Mouse (Mus musculus): ENCODE results near the gene Trp53bp2. TPM values are rescaled to one million over a fixed set of nuclear protein-coding genes. Genes with fewer than 3 reads are reported as not detected.

The Trp53bp2 gene
- polyA plus RNA-seq, 1 experiment from 2014 or later, result 28.0 TPM

GRCm38 (mm10) chr1:182481646-182482295 is 72.8 kb downstream of the Trp53bp2 start:
- DNase-seq (ENCODE audit: low spot score) (no peak), ATAC-seq (ENCODE audit: low FRiP score) (no peak)
- no peak overlapping the region for H3K27ac ChIP-seq (ENCODE audit: low read depth, low read length)
- no peak overlapping the region for H3K4me3 ChIP-seq (ENCODE audit: low read depth, low read length)
- peaks cover 6% of the 10 kb centered on the region; the same call in 1 of the 2 replicates for H3K36me3 ChIP-seq (ENCODE audit: control insufficient read depth, insufficient read depth, low read length)
- WGBS, result 87% methylated on average over 10 of the region's 10 CpGs
- H3K9me3 ChIP-seq (ENCODE audit: control insufficient read depth, low read length), result no peaks in the 10 kb centered on the region
- no peak overlapping the region for H3K9ac ChIP-seq (ENCODE audit: low read depth, low read length)
- H3K4me1 ChIP-seq (replicated peaks; ENCODE audit: control insufficient read depth, insufficient read depth, low read length), result no peaks in the 10 kb centered on the region
- no peak overlapping the region for H3K4me2 ChIP-seq (replicated peaks; ENCODE audit: low read depth, low read length)
- no peaks in the 10 kb centered on the region for H3K27me3 ChIP-seq (ENCODE audit: control insufficient read depth, insufficient read depth, low read length)

- no peak overlapping the region for H3K4me3 ChIP-seq (ENCODE audit: low read depth, low read length)
- H3K9me3 ChIP-seq (ENCODE audit: control insufficient read depth, low read length), result no peaks in the 10 kb centered on the region
- peaks cover 6% of the 10 kb centered on the region; the same call in 1 of the 2 replicates for H3K36me3 ChIP-seq (ENCODE audit: control insufficient read depth, insufficient read depth, low read length)
- ATAC-seq (ENCODE audit: low FRiP score) (no peak), DNase-seq (ENCODE audit: low spot score) (no peak)
- no peak overlapping the region for H3K9ac ChIP-seq (ENCODE audit: low read depth, low read length)
- H3K27me3 ChIP-seq (ENCODE audit: control insufficient read depth, insufficient read depth, low read length), result no peaks in the 10 kb centered on the region
- H3K27ac ChIP-seq (ENCODE audit: low read depth, low read length), result no peak overlapping the region
- WGBS, result 89% methylated on average over 14 of the region's 14 CpGs
- no peaks in the 10 kb centered on the region for H3K4me1 ChIP-seq (replicated peaks; ENCODE audit: control insufficient read depth, insufficient read depth, low read length)
- H3K4me2 ChIP-seq (replicated peaks; ENCODE audit: low read depth, low read length), result no peak overlapping the region
Observed at GRCm38 (mm10) chr1:182482991-182483909, 74.3 kb downstream of the Trp53bp2 start.

- DNase-seq (ENCODE audit: low spot score), result no peak
- Histone ChIP-seq H3K9ac (ENCODE audit: low read depth, low read length) (no peak overlapping the region), H3K36me3 (ENCODE audit: control insufficient read depth, insufficient read depth, low read length) (peaks cover 6% of the 10 kb centered on the region)
Observed at GRCm38 (mm10) chr1:182483910-182484274, 74.9 kb downstream of the Trp53bp2 start.

GRCm38 (mm10) chr1:182488503-182488902 is 79.5 kb downstream of the Trp53bp2 start:
- no peak for ATAC-seq (ENCODE audit: low FRiP score)
- H3K4me2 ChIP-seq (replicated peaks; ENCODE audit: low read depth, low read length), result no peak overlapping the region
- peaks cover 6% of the 10 kb centered on the region for H3K36me3 ChIP-seq (ENCODE audit: control insufficient read depth, insufficient read depth, low read length)
- H3K27ac ChIP-seq (ENCODE audit: low read depth, low read length), result no peak overlapping the region
- H3K4me1 ChIP-seq (replicated peaks; ENCODE audit: control insufficient read depth, insufficient read depth, low read length), result 0 out of 2 replicates have a peak, but pooled peaks cover 2% of the 10 kb centered on the region
- no peaks in the 10 kb centered on the region for H3K9me3 ChIP-seq (ENCODE audit: control insufficient read depth, low read length)
- WGBS, result 95% methylated on average over 10 of the region's 10 CpGs
- H3K9ac ChIP-seq (ENCODE audit: low read depth, low read length), result no peak overlapping the region
- H3K4me3 ChIP-seq (ENCODE audit: low read depth, low read length), result no peak overlapping the region
- DNase-seq (ENCODE audit: low spot score), result no peak
- H3K27me3 ChIP-seq (ENCODE audit: control insufficient read depth, insufficient read depth, low read length), result no peaks in the 10 kb centered on the region

More at GRCm38 (mm10) chr1:182483910-182484274, 74.9 kb downstream of the Trp53bp2 start:
- no peak overlapping the region for H3K4me3 ChIP-seq (ENCODE audit: low read depth, low read length)
- no peaks in the 10 kb centered on the region for H3K4me1 ChIP-seq (replicated peaks; ENCODE audit: control insufficient read depth, insufficient read depth, low read length)
- no peaks in the 10 kb centered on the region for H3K27me3 ChIP-seq (ENCODE audit: control insufficient read depth, insufficient read depth, low read length)
- ATAC-seq (ENCODE audit: low FRiP score), result no peak
- 95% methylated on average over 12 of the region's 12 CpGs for WGBS
- no peak overlapping the region for H3K27ac ChIP-seq (ENCODE audit: low read depth, low read length)
- no peak overlapping the region for H3K4me2 ChIP-seq (replicated peaks; ENCODE audit: low read depth, low read length)
- no peaks in the 10 kb centered on the region for H3K9me3 ChIP-seq (ENCODE audit: control insufficient read depth, low read length)

- WGBS, result 11% methylated on average over 21 of the region's 21 CpGs
- Histone ChIP-seq H3K36me3 (ENCODE audit: control insufficient read depth, insufficient read depth, low read length) (peaks cover 4% of the 10 kb centered on the region), H3K4me2 (replicated peaks; ENCODE audit: low read depth, low read length) (peak overlapping the region; percentile 33), H3K27me3 (ENCODE audit: control insufficient read depth, insufficient read depth, low read length) (no peaks in the 10 kb centered on the region), H3K9me3 (ENCODE audit: control insufficient read depth, low read length) (no peaks in the 10 kb centered on the region), H3K27ac (ENCODE audit: low read depth, low read length) (no peak overlapping the region), H3K4me3 (ENCODE audit: low read depth, low read length) (0 out of 2 replicates have a peak overlapping the region, but pooled peaks have one; percentile 6), H3K4me1 (replicated peaks; ENCODE audit: control insufficient read depth, insufficient read depth, low read length) (0 out of 2 replicates have a peak, but pooled peaks cover 2% of the 10 kb centered on the region), H3K9ac (ENCODE audit: low read depth, low read length) (no peak overlapping the region)
- peak; percentile 92 for ATAC-seq (ENCODE audit: low FRiP score)
- peak; percentile 90 for DNase-seq (ENCODE audit: low spot score)
Observed at GRCm38 (mm10) chr1:182489803-182490452, 81.0 kb downstream of the Trp53bp2 start.

GRCm38 (mm10) chr1:182490568-182490967 is 81.6 kb downstream of the Trp53bp2 start:
- H3K9me3 ChIP-seq (ENCODE audit: control insufficient read depth, low read length), result no peaks in the 10 kb centered on the region
- H3K4me1 ChIP-seq (replicated peaks; ENCODE audit: control insufficient read depth, insufficient read depth, low read length), result 0 out of 2 replicates have a peak, but pooled peaks cover 2% of the 10 kb centered on the region
- no peak for ATAC-seq (ENCODE audit: low FRiP score)
- H3K9ac ChIP-seq (ENCODE audit: low read depth, low read length), result no peak overlapping the region
- H3K36me3 ChIP-seq (ENCODE audit: control insufficient read depth, insufficient read depth, low read length), result peaks cover 3% of the 10 kb centered on the region
- peak; percentile 25 for DNase-seq (ENCODE audit: low spot score)
- no peak overlapping the region for H3K4me2 ChIP-seq (replicated peaks; ENCODE audit: low read depth, low read length)
- H3K27ac ChIP-seq (ENCODE audit: low read depth, low read length), result no peak overlapping the region
- H3K4me3 ChIP-seq (ENCODE audit: low read depth, low read length), result no peak overlapping the region
- no peaks in the 10 kb centered on the region for H3K27me3 ChIP-seq (ENCODE audit: control insufficient read depth, insufficient read depth, low read length)
- WGBS, result 80% methylated on average over 7 of the region's 7 CpGs

GRCm38 (mm10) chr1:182491839-182492238 is 82.9 kb downstream of the Trp53bp2 start:
- no peak for DNase-seq (ENCODE audit: low spot score)
- WGBS, result 87% methylated on average over 6 of the region's 6 CpGs

GRCm38 (mm10) chr1:182494285-182495145 is 85.5 kb downstream of the Trp53bp2 start:
- H3K27ac ChIP-seq (ENCODE audit: low read depth, low read length), result no peak overlapping the region
- H3K9ac ChIP-seq (ENCODE audit: low read depth, low read length), result no peak overlapping the region
- DNase-seq (ENCODE audit: low spot score) (no peak), ATAC-seq (ENCODE audit: low FRiP score) (no peak)
- no peak overlapping the region for H3K4me3 ChIP-seq (ENCODE audit: low read depth, low read length)
- H3K4me2 ChIP-seq (replicated peaks; ENCODE audit: low read depth, low read length), result no peak overlapping the region
- H3K27me3 ChIP-seq (ENCODE audit: control insufficient read depth, insufficient read depth, low read length), result no peaks in the 10 kb centered on the region
- 0 out of 2 replicates have a peak, but pooled peaks cover 2% of the 10 kb centered on the region for H3K4me1 ChIP-seq (replicated peaks; ENCODE audit: control insufficient read depth, insufficient read depth, low read length)
- no peaks in the 10 kb centered on the region for H3K9me3 ChIP-seq (ENCODE audit: control insufficient read depth, low read length)
- WGBS, result 76% methylated on average over 17 of the region's 17 CpGs
- no peaks in the 10 kb centered on the region for H3K36me3 ChIP-seq (ENCODE audit: control insufficient read depth, insufficient read depth, low read length)

More at GRCm38 (mm10) chr1:182491839-182492238, 82.9 kb downstream of the Trp53bp2 start:
- no peaks in the 10 kb centered on the region; the same call in 1 of the 2 replicates for H3K36me3 ChIP-seq (ENCODE audit: control insufficient read depth, insufficient read depth, low read length)
- no peak overlapping the region for H3K4me2 ChIP-seq (replicated peaks; ENCODE audit: low read depth, low read length)
- H3K4me1 ChIP-seq (replicated peaks; ENCODE audit: control insufficient read depth, insufficient read depth, low read length), result 0 out of 2 replicates have a peak, but pooled peaks cover 2% of the 10 kb centered on the region
- H3K27me3 ChIP-seq (ENCODE audit: control insufficient read depth, insufficient read depth, low read length), result no peaks in the 10 kb centered on the region
- ATAC-seq (ENCODE audit: low FRiP score), result no peak
- H3K4me3 ChIP-seq (ENCODE audit: low read depth, low read length), result no peak overlapping the region
- H3K9me3 ChIP-seq (ENCODE audit: control insufficient read depth, low read length), result no peaks in the 10 kb centered on the region
- H3K9ac ChIP-seq (ENCODE audit: low read depth, low read length), result no peak overlapping the region
- no peak overlapping the region for H3K27ac ChIP-seq (ENCODE audit: low read depth, low read length)
